Mouse (Mus musculus) small intestine, adult 2 months (tissue): Measurements from ENCODE around the gene Nfib.

Source experiments
- CTCF ChIP-seq: fragments of 200-500 bp; IDR thresholded peaks from 2 replicates; pipeline ENCODE4 v1.5.1; 2012; ENCODE audit warnings: low read depth, mild to moderate bottlenecking, control low read depth, inconsistent platforms, low read length, moderate library complexity, mixed read lengths; ENCODE audit not compliant: insufficient replicate concordance, insufficient read length; ENCODE audit errors: extremely low read depth
- POLR2A ChIP-seq: fragments of 200-500 bp; IDR thresholded peaks from 2 replicates; pipeline ENCODE4 v1.6.1; 2012; ENCODE audit warnings: low read depth, mild to moderate bottlenecking, control low read depth, inconsistent platforms, low read length, moderate library complexity

DNA sequence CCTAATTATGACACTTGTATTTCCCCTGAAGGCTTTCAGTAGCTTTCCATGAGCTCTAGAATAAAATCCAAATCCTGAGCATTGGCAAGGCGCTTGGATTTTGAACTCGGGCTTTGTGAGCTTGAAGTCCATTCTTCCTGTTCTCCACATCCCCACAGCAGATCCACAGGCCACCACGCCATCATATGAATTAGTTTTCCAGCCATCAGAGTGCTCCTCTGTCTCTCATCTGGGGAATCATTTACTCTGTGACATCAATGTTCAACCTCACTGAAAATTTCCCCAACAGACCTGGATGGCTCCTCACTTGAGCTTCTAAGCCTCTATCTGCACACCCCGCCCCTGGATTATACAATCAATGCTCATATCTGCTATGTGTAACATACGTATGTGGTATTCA, 262.1 kb downstream of the Nfib start:
- no peak for TF ChIP-seq CTCF
- TF ChIP-seq POLR2A, result no peak
